Mouse (Mus musculus) CH12.LX (cell line): ENCODE results near the gene Folr1.

Experiments used
- CTCF ChIP-seq, 2 experiments: IDR thresholded peaks in 1 of 2; conservative IDR thresholded peaks in 1 of 2; 2 replicates each; pipeline ENCODE4 v1.5.1; 2011 to 2012; ENCODE audit warnings: low read depth in 2 of 2, low read length in 2 of 2, improper control_type of control experiment in 1 of 2, inconsistent platforms in 1 of 2, mild to moderate bottlenecking in 1 of 2, moderate library complexity in 1 of 2
- EP300 ChIP-seq: IDR thresholded peaks from 2 replicates; pipeline ENCODE4 v1.6.1; 2011; ENCODE audit warnings: low read length, improper control_type of control experiment
- POLR2A ChIP-seq: IDR thresholded peaks from 2 replicates; pipeline ENCODE4 v1.6.1; 2011; ENCODE audit warnings: low read depth, mild to moderate bottlenecking, improper control_type of control experiment, low read length

GRCm38 (mm10) chr7:101862291-101862690 lies 8.3 kb downstream of the Folr1 start:
- TF ChIP-seq CTCF (conservative IDR thresholded peaks at IDR 0.05 in 1 of 2, IDR thresholded peaks at IDR 0.05 in 1 of 2; ENCODE audit: low read depth in 2 of 2, low read length in 2 of 2) (peak in 1 of 2 experiments; percentile 14; a peak in 2 of 4 replicates), EP300 (no peak), POLR2A (no peak)
